Mouse (Mus musculus) left cerebral cortex, postnatal 36 days (tissue): ENCODE measurements around the gene Kirrel3. TPM values are rescaled to one million over a fixed set of nuclear protein-coding genes. Genes with fewer than 3 reads are reported as not detected.
A peak's percentile ranks its signal among the peaks of the same experiment; 100 is the strongest.

Source experiments
- DNase-seq, 2 experiments: peaks; one replicate each; pipeline ENCODE4 v3.0.0; 2021 to 2022; ENCODE audit warnings: low spot score in 2 of 2, mixed read lengths in 1 of 2
- intact Hi-C: fragments of 180-260 bp; cut with DNase I; formaldehyde crosslinking; loops from one replicate; pipeline ENCODE4 v1.15.1; 2025
- total RNA-seq, 2 experiments: library from RNA; stranded (reverse); gene quantifications; 2 replicates each; pipeline ENCODE4 v1.2.3; 2021

The Kirrel3 gene
- total RNA-seq, 2 experiments from 2014 or later: 61.2 to 65.2 TPM

DNA sequence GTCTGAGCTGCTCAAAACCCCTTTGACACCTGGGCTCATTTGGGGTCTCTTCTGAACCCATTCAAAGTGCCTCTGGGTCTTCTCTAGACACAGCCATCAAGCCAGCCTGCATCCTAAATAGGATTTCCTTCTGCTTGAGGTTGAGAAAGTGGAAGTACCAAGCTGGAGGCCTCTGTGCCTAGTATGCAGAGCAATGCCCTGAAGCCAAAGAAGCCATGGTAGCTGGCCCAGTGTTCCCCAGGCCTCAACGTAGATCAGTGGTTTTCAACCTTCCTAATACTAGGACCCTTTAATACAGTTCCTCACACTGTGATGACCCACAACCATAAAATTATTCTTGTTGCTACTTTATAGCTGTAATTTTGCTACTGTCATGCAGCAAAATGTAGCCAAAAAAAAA lies 167.4 kb downstream of the Kirrel3 start:
- DNase-seq: no peak
- intact Hi-C loops: no loop called here

DNA sequence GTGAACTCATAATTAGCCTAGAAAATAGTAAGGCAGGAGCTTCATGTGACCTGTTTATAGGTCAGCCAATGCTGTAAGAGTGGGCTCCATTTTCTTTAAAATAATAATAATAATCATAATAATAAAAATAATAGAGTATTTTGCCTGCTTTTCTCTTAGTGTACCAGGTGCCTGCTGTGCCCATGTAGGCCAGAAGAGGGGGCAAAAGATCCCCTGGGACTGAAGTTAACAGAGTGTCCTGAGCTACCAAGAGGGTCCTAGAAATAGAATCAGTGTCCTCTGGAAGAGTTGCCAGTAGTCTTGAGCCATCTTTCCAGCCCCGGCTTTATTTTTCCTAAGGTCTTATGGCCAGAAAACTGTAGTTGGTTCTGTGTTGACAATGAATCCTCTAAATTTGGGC lies 174.9 kb downstream of the Kirrel3 start:
- intact Hi-C loops: loop anchor here (5.0 kb wide), 1 partner anchor 87 kb away; no protein-coding TSS in a partner anchor

DNA sequence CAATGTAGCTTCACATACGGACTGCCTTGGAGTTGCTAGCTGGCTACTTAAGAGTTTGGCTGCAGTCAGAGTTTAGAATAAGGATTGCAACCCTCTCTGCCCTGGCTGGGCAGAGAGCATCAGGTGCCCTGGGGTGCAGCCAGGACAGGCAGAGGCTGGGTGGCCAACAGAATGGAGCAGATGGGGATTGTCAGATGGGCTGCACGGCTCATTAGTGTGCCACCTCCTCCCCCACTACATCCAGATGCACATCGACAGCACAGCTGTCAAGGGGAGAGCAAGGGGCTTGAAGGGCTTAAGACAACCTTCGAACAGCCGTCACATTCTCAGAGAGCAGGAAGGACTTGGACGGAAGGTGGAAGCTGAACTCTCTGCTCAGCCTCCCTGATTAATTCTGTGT lies 177.7 kb downstream of the Kirrel3 start:
- intact Hi-C loops: loop anchor here (5.0 kb wide), 1 partner anchor 84 kb away; no protein-coding TSS in a partner anchor
- DNase-seq: no peak

More for the DNA sequence above, 174.9 kb downstream of the Kirrel3 start:
- DNase-seq: no peak

DNA sequence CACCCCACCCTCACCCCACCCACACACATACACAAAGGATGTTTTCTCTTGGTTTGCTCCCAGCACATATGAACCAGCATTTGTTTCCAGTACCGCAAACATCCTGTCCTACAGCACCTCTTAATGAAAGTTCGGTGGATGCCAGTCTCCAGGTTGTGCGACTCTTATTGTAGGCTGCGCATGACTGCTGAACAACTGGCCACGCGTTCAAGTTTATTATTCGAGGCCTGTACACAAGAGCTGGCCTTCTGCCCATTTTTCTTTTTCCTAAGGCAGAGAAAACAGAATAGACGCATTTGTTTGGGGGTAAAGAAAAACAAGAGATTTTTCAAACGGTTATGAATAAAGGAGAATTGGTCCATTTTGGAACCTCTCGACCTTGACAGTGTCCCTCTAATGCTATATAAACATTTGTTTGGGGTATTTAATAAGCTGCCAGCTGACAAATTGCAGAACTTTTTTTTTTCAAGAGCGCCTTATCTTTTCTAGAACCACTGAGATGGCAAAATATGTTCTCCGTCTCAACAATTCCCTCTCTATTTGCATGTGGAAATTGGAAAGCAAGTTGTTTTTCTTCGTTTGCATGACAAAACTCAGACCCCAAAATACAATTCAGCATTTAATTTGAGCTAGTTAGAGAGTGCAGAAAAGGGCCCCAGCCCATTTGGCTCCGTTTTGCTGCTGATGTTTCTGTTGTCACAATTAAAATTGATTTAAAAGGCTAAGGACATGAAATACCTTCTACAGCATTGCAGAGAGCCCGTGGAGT lies 179.9 kb downstream of the Kirrel3 start:
- intact Hi-C loops: no loop called here
- no peak for DNase-seq

DNA sequence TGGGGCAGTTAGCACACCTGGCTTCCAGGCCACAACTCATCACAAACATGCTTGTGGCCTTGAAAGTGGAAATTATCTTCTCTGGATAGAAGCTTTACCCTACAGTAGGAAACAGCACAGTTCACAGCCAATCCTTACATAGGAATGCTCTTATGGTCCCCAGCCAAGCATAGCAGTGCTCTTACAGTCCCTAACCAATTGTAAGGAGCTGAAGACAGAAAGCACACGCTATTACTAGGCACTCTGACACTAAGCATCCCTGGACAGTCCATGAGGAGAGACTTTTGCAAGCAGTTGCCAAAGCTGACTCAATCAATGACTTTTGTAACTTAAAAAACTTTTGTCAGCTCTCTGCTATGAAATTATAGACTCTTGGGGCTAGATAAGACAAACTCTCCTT lies 181.5 kb downstream of the Kirrel3 start:
- intact Hi-C loops: no loop called here
- DNase-seq: no peak

DNA sequence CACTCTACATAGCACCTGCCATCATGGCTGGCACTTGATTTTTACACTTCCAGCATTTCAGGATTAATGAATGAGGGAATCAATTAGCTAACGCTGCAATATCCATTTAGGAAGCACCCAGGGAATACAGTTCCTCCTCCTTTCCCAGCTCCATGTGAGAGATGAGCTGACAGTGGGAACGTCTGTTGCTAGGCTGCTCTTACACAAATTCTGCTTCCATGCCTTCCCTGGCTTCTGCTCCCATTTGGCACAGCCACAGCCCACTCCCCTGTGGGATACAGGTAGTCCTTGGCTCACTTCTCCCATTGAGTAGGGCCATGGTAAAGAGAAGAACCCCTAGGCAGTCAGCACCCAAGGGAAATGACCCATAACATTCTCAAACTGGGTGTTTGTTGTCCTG lies 185.2 kb downstream of the Kirrel3 start:
- intact Hi-C loops: no loop called here
- DNase-seq: no peak

DNA sequence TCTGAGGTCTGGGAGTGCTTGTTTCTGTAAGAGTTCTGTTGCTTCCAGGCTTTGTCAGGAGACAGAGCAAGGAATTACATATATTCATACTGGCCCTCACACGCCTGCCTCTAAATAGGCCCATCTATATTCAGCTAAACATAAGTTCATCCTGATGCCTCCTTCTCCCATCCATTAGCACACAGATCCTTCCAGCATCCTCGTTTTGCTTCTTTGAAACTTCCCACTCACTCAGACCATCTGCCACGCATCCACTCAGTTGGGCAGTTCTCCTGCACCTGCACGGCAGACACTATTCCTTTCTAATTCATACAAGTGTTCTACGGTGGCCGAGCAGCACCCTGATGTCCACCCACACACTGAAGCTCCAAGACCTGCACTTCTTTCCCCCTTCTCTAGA lies 201.1 kb downstream of the Kirrel3 start:
- intact Hi-C loops: no loop called here
- DNase-seq: peak; percentile 36 to 46

DNA sequence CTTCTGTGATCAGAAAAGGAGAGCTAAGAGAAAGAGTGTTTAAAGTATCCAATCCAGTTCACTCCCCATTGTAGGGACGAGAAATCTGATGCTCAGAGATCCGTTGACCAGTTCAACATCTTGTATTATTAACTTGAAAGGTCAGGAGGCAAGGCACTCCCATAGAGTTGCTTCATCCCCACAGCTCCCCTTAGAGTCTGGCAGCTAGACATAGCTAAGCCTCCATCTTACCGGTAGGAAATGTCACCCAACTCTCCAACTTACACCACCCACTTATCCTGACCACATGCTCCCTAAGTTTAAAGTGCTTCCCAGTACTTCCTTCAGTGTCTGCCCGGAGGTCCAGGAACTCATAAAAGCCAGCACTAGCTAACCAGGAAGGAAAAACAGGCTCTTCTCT lies 202.7 kb downstream of the Kirrel3 start:
- intact Hi-C loops: no loop called here
- DNase-seq: no peak

DNA sequence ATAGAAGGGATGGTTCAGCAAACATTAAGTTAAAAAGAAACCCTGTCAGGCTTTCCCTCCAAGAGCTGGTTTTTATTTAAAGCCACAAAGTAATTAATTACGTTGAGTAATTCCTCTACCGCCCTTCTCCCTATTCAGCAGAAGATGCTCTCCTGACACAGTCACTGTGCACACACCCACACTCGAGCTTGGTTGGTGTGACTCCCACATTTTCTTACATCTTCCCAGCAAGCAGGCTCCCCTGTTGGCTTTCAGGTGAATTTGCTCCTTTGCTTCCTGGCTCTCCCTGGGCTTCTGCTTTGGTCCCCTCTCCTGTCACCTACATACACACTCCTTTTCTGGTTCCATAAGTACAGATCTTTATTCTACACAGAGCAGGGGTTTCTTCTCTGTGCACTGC lies 203.7 kb downstream of the Kirrel3 start:
- intact Hi-C loops: no loop called here
- DNase-seq: no peak

DNA sequence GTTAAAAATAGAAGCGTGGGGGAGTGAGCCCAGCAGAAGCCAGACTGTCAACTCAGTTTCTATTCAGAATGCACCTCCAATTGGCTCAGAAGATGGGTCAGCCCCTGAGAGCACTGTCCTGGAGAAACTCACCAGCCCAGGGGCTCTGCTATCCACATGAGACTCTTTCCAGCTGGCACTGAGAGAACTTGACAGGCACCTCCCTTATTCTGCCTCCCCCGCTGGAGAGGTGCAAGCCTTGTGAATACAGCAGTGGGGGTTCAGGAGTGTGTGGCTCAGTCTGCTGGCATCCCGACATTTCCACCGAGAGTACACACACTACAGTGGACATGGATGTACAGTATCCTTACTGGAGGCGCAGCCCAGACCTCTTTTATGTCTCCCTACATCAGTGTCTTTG lies 210.0 kb downstream of the Kirrel3 start:
- intact Hi-C loops: no loop called here
- no peak for DNase-seq

DNA sequence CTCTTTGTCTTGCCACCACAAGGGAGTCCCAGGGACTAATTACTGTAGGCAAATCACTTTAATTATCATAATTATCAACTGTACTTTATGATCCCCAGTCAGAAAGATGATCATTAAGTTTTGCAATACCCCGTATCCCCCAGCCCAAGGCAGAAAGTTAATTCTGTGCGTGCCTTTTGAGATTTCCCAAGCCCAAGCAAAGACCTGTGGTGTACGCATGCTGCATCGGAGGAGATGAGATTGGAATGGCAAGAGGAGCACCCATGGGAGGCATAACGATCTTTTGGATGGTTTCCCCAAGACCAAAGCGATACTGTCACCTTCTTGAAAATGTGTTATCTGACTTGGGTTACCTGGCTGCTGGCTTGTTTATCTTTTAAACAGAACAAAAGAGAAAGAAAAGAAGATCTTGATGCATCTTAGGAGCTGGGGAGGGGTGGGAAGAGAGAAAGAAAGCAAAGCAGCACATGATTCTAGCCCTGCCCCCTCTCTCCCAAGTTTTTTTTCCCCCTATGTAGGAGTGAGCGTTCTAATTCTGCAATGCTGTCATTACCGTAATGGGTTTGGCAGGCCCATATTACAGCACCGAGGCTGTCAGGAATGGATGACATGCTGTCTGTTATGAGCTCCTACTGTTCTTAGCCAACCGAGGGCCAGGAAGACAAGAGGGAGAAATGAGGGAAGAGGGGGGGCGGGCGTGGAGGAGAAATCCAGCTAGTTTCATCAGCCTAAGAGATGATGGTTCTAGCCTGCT lies 218.0 kb downstream of the Kirrel3 start:
- intact Hi-C loops: no loop called here
- DNase-seq: no peak

DNA sequence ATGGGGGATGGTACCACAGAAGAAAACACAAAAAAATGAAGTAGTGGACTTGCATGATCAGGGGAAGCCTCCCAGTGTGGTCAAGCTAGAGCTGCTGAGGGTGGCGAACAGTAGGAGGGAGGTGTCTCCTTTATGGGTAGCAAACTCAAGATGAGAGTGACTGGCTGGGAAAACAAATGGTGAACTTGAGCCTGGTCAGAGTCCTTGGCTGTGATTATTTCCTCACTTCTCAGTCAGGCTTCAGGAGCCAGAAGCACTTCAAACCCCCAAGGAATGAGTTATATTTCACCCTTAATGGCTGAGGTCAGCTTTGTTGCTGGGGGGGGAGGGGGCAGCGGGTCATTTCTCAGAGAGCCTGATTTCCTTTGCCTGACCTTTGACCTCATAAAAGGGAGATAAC lies 218.7 kb downstream of the Kirrel3 start:
- no peak for DNase-seq
- intact Hi-C loops: no loop called here

DNA sequence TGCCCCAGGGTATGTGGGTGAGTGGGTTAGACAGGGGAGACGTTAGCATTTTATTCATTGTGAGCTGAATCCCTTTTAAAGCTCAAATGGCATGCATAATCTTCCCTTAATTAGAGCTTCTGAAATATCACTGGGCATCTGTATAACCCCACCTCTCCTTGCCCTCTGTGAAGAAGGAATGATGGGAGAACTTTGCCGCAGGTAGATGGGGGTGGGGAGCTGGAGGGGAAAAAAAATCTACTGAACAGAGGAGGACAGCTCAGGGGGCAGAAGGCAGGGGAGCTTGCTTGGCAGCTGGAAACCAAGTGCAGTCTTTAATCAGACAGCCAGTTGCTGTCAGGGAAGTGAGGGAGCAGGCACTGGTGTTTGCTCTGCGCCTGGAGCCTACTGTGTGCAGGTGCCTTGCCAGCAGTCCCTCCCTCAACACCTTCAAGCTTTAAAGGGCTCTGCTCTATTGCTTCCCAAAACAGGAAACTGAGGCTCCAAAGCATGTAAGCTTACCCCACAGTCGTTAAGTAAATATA lies 220.7 kb downstream of the Kirrel3 start:
- intact Hi-C loops: no loop called here
- DNase-seq: no peak

DNA sequence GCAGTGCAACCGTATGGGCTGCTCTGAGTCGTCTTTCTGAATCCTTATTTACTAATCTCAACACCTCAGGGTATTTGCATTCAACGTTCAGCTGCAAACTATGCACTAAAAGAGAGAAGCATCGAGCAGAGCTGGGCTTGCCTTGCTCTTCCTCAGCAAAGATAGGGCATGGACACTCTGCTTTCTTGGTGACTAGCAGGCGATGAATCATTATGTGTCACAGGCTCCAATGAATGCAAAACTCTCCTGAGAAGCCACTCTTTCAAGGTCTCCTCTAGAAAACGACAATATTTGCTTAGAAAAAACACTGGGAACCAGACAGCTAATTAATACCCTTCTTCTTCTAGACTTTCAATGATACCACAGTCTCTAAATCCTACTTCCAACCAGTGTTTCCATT lies 223.0 kb downstream of the Kirrel3 start:
- intact Hi-C loops: no loop called here
- no peak for DNase-seq

DNA sequence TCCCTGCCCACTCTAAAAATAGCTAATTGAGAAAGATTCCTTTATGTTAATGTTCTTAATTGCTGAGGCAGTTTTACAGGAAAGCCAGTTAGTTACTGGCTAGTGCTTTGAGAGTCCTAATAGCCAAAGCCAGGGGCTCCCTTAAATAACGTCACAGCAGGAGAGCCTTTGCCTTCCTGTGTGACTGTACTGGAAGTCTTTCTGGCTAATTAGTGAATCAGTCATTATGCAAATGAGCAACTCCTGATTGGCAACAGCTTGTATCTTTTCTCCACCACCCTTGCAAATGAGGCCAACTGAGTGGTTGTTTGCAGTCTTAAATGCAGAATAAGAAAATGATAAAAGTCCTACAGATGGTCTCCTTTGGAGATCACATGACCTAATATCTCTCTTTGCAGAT lies 226.3 kb downstream of the Kirrel3 start:
- intact Hi-C loops: no loop called here
- DNase-seq: no peak

DNA sequence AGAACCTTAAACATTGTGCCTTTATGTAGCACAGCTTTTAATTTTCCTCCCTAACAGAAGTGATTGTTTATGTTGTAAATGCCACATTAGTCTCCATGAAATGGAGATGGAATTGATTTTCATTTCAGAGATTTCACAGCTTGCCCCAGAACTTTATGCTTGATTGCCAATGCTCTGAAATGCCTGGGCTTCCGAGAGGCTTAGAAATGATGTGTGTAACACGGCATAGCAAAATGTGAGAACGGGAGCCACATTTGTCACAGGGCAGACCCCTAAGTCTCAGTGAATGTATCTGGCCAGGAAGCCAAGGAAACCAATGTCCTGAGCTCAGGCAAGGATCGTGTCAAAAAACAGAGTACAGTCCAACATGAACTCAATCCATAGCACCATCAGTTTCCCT lies 227.3 kb downstream of the Kirrel3 start:
- intact Hi-C loops: no loop called here
- DNase-seq: no peak

DNA sequence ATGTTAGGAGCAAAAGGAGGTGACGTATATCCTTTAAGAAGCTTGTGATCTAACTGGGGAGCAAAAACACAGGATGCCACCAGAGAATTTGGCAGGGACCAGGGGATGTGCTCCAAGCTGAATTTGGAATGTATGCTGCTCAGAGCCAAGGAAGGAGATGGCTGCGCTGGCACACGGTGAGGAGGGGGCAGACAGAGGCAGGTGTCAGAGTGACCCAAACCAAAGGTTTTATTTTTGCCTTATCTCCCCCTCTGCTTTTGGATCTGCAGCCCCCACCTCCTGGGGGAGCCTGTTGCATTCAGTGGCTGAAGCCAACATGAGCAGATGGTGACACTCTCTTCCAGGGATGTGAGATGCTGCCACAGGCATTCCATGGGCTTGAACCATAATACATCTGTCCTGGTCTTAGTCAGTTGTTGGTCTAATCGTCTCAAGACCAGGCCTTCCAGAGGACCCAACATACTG lies 227.8 kb downstream of the Kirrel3 start:
- peak in 1 of 2 experiments; percentile 36 for DNase-seq
- intact Hi-C loops: no loop called here

DNA sequence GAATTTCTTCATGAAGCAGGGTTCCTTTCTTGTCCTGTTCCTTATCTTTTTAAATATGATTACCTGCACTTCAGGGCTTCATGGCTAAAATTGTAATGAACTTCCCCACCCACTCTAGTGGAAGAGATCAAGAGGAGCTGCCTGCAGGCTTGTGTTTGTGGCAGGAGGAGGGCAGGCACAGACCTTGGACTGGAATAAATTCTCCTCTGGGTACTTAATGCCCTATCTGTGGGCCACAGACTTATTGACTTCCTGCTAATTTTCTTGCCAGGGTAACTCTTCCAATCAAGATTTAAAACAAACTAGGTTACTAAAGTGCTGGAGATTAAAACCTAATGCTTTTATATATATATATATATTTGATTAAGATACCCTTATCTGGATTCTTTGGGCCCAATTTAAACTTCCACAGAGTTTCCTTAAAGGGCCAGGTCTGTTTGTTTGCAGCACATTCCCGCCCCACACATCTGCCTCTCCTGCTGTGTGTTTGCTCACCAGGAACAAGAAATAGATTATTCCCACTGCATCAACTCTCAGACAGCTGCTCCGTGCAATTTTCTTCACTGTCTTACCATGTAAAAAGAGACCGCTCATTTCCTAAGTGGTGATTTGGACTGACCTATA lies 229.4 kb downstream of the Kirrel3 start:
- DNase-seq: no peak

DNA sequence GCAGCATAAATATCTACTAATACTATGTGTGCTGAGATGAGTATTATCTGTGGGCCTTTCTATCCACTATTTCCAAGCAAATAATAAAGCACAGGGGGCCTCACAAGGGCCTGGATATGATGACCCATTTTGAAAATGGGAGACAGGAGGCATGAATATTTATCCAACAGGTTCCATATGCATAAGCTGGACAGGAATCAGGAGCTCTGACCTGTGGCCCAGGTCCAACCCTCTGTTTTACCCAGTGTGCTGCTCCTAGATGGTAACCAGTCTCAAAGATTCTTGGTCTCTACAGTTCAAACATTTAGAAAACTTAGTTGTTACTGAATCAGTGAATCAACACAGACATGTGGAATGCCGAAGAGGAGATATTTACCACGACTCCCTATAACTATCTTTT lies 230.8 kb downstream of the Kirrel3 start:
- intact Hi-C loops: no loop called here
- DNase-seq: no peak

More for the DNA sequence above, 229.4 kb downstream of the Kirrel3 start:
- intact Hi-C loops: no loop called here

DNA sequence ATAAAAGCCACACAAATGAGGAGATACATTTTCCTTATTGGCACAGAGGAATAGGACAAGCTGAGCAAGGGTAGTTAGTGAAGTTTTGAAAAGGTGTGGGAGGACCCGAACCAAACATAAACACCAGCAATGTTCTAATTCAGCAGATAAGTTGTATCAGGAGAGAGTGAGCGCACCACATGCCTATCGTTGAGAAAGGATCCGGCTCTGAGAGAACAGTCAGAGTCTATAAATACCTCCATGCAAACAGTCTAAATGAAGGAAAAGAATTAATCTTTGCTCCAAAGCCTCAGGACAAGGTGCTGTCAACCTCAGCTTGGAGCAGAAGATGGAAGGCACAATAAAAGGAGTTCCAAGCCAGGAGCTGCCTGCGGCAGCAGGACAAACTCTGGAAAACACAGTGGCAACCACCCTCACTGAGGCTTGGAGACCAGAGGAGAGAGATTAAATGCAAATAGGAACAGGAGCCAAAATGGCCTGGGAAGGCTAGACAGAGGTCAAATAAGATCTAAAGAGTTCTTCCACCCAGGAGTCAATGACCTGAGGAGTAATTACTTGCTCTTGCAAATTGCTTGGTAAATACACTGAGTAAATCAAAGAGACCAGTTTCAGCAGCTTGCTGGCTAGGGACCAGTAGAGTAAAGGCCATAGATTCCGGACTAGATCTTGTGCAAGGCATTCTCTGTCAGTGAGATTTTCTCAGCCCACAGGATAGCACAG lies 235.9 kb downstream of the Kirrel3 start:
- DNase-seq: no peak
- intact Hi-C loops: no loop called here
